8 mouse cellular contexts compared by ENCODE assay signal in the genomic region with DNA sequence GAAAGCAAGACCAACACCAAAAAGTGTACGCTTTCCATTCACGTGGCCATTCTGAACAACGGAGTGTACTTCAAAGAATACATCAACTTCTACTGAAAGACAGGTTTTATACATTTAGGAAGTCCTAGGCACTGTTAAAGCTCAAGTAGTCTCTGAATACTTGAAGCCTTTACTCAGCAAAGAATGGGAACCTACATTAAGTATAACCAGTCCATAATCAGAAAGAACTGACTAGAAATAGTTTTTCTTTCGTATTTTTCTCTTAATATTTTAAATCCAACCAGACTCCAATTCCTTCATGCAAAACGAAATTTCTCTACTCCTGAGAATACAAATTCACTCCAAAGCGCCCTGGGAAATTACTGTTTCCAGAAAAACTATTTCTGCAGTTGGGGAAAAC. TPM values are rescaled to one million over a fixed set of nuclear protein-coding genes. Genes with fewer than 3 reads are reported as not detected.
DNase-seq lines count a peak whose midpoint lies in the region; ATAC-seq and TF ChIP-seq lines count a peak whose summit lies in the region.

No protein-coding gene starts in this region.

- TF ChIP-seq CTCF in MEL (IDR thresholded peaks at IDR 0.05 in 2 of 3, conservative IDR thresholded peaks at IDR 0.05 in 1 of 3; ENCODE audit: control insufficient read depth in 1 of 3, insufficient read depth in 1 of 3, low read depth in 2 of 3, low read length in 3 of 3, poor library complexity in 1 of 3, severe bottlenecking in 1 of 3), result no peak

- TF ChIP-seq POLR2A in MEL (IDR thresholded peaks at IDR 0.05; ENCODE audit: control insufficient read depth in 1 of 2, insufficient read depth in 1 of 2, low read depth in 1 of 2, low read length in 2 of 2, poor library complexity in 1 of 2), result no peak

- no peaks in the 10 kb centered on the region for H3K27me3 ChIP-seq in heart, embryonic 15.5 days
- H3K27me3 ChIP-seq in MEL (ENCODE audit: control insufficient read depth in 1 of 2, insufficient read depth in 2 of 2, low read length in 2 of 2), result no peaks in the 10 kb centered on the region
- H3K27me3 ChIP-seq in hindbrain, embryonic 10.5 days (ENCODE audit: insufficient read depth, poor library complexity, severe bottlenecking), result no peaks in the 10 kb centered on the region
- no peaks in the 10 kb centered on the region for H3K27me3 ChIP-seq in midbrain, embryonic 11.5 days (ENCODE audit: control insufficient read depth, insufficient read depth, low read length)

- ATAC-seq in heart, embryonic 15.5 days (replicated peaks; ENCODE audit: insufficient number of reproducible peaks, insufficient read depth, low FRiP score, low read depth), result no peak
- ATAC-seq in midbrain, embryonic 11.5 days (ENCODE audit: low FRiP score), result no peak

- no peak for DNase-seq in heart, postnatal 10 days
- peak; percentile 41 for DNase-seq in MEL (ENCODE audit: low read depth, low spot score)
- DNase-seq in hindbrain, embryonic 10.5 days (ENCODE audit: low spot score), result no peak
- no peak for DNase-seq in midbrain, embryonic 11.5 days (ENCODE audit: low spot score, missing footprints)
- DNase-seq in cerebellum, postnatal 36 days, result no peak
- DNase-seq in frontal cortex, postnatal 10 days (ENCODE audit: low spot score in 2 of 2), result no peak
- DNase-seq in gastrocnemius, adult 8-10 months (ENCODE audit: low spot score in 2 of 2), result no peak

- peaks cover 18% of the 10 kb centered on the region for H3K4me1 ChIP-seq in heart, embryonic 15.5 days (replicated peaks)
- peaks cover 2 to 17% of the 10 kb centered on the region in 2 experiments; a peak in 3 of 4 replicates for H3K4me1 ChIP-seq in MEL (ENCODE audit: control insufficient read depth in 1 of 2, insufficient read depth in 2 of 2, low read length in 2 of 2)
- peaks cover 21% of the 10 kb centered on the region for H3K4me1 ChIP-seq in hindbrain, embryonic 10.5 days (replicated peaks)
- H3K4me1 ChIP-seq in midbrain, embryonic 11.5 days (ENCODE audit: control insufficient read depth, insufficient read depth, low read length), result peaks cover 9% of the 10 kb centered on the region

- peaks cover 51% of the 10 kb centered on the region for H3K79me2 ChIP-seq in MEL (ENCODE audit: control insufficient read depth, insufficient read depth, low read length, poor library complexity)

- peak overlapping the region; percentile 61 for H3K4me2 ChIP-seq in heart, embryonic 15.5 days
- peak overlapping the region; percentile 72 for H3K4me2 ChIP-seq in midbrain, embryonic 11.5 days

- intact Hi-C loops in heart, postnatal 10 days (cut with DNase I), result no loop called here

- H3K27ac ChIP-seq in heart, embryonic 15.5 days, result peak overlapping the region; percentile 99
- peak overlapping the region; percentile 79 for H3K27ac ChIP-seq in MEL (ENCODE audit: control insufficient read depth, low read depth, low read length)
- H3K27ac ChIP-seq in hindbrain, embryonic 10.5 days, result peak overlapping the region; percentile 97
- no peak overlapping the region for H3K27ac ChIP-seq in midbrain, embryonic 11.5 days (ENCODE audit: low read depth, low read length)

- peak overlapping the region; percentile 97 for H3K4me3 ChIP-seq in heart, embryonic 15.5 days
- H3K4me3 ChIP-seq in MEL (ENCODE audit: control insufficient read depth in 1 of 2, insufficient read depth in 1 of 2, low read depth in 2 of 2, low read length in 2 of 2), result peak overlapping the region; percentile 92 to 96
- peak overlapping the region; percentile 91 for H3K4me3 ChIP-seq in hindbrain, embryonic 10.5 days
- peak overlapping the region; percentile 92 for H3K4me3 ChIP-seq in midbrain, embryonic 11.5 days (ENCODE audit: low read depth, low read length)

- H3K9me3 ChIP-seq in heart, embryonic 15.5 days (replicated peaks), result no peaks in the 10 kb centered on the region
- no peaks in the 10 kb centered on the region for H3K9me3 ChIP-seq in MEL (replicated peaks; ENCODE audit: insufficient read depth, low read length)
- H3K9me3 ChIP-seq in hindbrain, embryonic 10.5 days, result no peaks in the 10 kb centered on the region
- no peaks in the 10 kb centered on the region for H3K9me3 ChIP-seq in midbrain, embryonic 11.5 days (ENCODE audit: control insufficient read depth, low read length)

- no peak for TF ChIP-seq EP300 in MEL (IDR thresholded peaks at IDR 0.05; ENCODE audit: low read depth in 1 of 2, low read length in 2 of 2)

- peak overlapping the region; percentile 100 for H3K9ac ChIP-seq in heart, embryonic 15.5 days
- H3K9ac ChIP-seq in MEL (ENCODE audit: control insufficient read depth, low read depth, low read length, poor library complexity, severe bottlenecking), result peak overlapping the region; percentile 99
- peak overlapping the region; percentile 95 for H3K9ac ChIP-seq in midbrain, embryonic 11.5 days (ENCODE audit: low read length)

- no peak for TF ChIP-seq RAD21 in MEL (IDR thresholded peaks at IDR 0.05; ENCODE audit: low read depth, low read length)

- 12% methylated on average over 6 of the region's 6 CpGs for WGBS in heart, embryonic 15.5 days
- 29% methylated on average over 6 of the region's 6 CpGs for WGBS in hindbrain, embryonic 10.5 days
- 31% methylated on average over 6 of the region's 6 CpGs for WGBS in midbrain, embryonic 11.5 days

- no peaks in the 10 kb centered on the region for H3K36me3 ChIP-seq in heart, embryonic 15.5 days
- peaks cover 0 to 37% of the 10 kb centered on the region in 2 experiments for H3K36me3 ChIP-seq in MEL (ENCODE audit: control insufficient read depth in 1 of 2, insufficient read depth in 2 of 2, low read length in 2 of 2)
- H3K36me3 ChIP-seq in hindbrain, embryonic 10.5 days, result no peaks in the 10 kb centered on the region
- no peaks in the 10 kb centered on the region for H3K36me3 ChIP-seq in midbrain, embryonic 11.5 days (ENCODE audit: control insufficient read depth, insufficient read depth, low read length)

TF ChIP-seq in MEL, 35 proteins besides CTCF, POLR2A, EP300 and RAD21:
- no peak for TF ChIP-seq TAL1 (IDR thresholded peaks at IDR 0.05; ENCODE audit: low read length)
- TF ChIP-seq POLR2AphosphoS2 (IDR thresholded peaks at IDR 0.05; ENCODE audit: low read length), result no peak
- TF ChIP-seq NELFE (IDR thresholded peaks at IDR 0.05; ENCODE audit: low read depth, low read length), result no peak
- no peak for TF ChIP-seq JUND (IDR thresholded peaks at IDR 0.05; ENCODE audit: low read depth, low read length)
- no peak for TF ChIP-seq HCFC1 (IDR thresholded peaks at IDR 0.05; ENCODE audit: low read depth, low read length)
- no peak for TF ChIP-seq MEF2A (IDR thresholded peaks at IDR 0.05; ENCODE audit: extremely low read depth, insufficient replicate concordance, low read depth, low read length, poor library complexity, severe bottlenecking)
- no peak for TF ChIP-seq POLR2AphosphoS5 (IDR thresholded peaks at IDR 0.05; ENCODE audit: borderline replicate concordance, low read depth, low read length)
- TF ChIP-seq MAX (IDR thresholded peaks at IDR 0.05; ENCODE audit: low read length), result no peak
- TF ChIP-seq SIN3A (IDR thresholded peaks at IDR 0.05; ENCODE audit: low read length), result 0 out of 2 replicates have a peak, but pooled peaks have one; percentile 12
TF ChIP-seq in MEL: peak in this region for 1.

RNA-seq across cellular contexts. Expression of a gene that starts 1.2 kb away (rescaled TPM):
- 13.1 and 14.3 TPM in 2 replicates for polyA plus RNA-seq in heart, embryonic 15.5 days (2015; fragmentation: Nextera tagmentation; extraction: Ambion mirVana)
- total RNA-seq in heart, postnatal 10 days (2021), result 10 to 100 TPM; 52.3 to 57.2 TPM
- 24.2 and 26.6 TPM in 2 replicates for total RNA-seq in MEL (2012; rRNA removed)
- polyA plus RNA-seq in MEL (2012; ENCODE audit: insufficient read depth in 1 of 2, insufficient read length in 2 of 2, low read depth in 1 of 2, low replicate concordance in 2 of 2, missing spikeins in 1 of 2), result 10 to 100 TPM; 32.6 to 49.6 TPM
- polyA plus RNA-seq in hindbrain, embryonic 10.5 days (2016; fragmentation: Nextera tagmentation; extraction: Ambion mirVana), result 15.8 and 17.1 TPM in 2 replicates
- 17.4 and 19.1 TPM in 2 replicates for polyA plus RNA-seq in midbrain, embryonic 11.5 days (2014; fragmentation: Nextera tagmentation; extraction: Ambion mirVana)
- total RNA-seq in gastrocnemius, adult 8-10 months (2022), result 10 to 100 TPM; 21.4 to 34.1 (median 25.4) TPM
